Comparison of ENCODE assay signal across 8 mouse cellular contexts in genomic region chr11:88619468-88620157, GRCm38 (mm10).
DNase-seq lines count a peak whose midpoint lies in the region; ATAC-seq lines count a peak whose summit lies in the region.

No protein-coding gene starts in this region.

- H3K4me1 ChIP-seq in hindbrain, embryonic 15.5 days (replicated peaks): peaks cover 62% of the 10 kb centered on the region
- H3K4me1 ChIP-seq in stomach, embryonic 14.5 days (ENCODE audit: control insufficient read depth, insufficient read depth, low read length): peaks cover 45% of the 10 kb centered on the region

- no peaks in the 10 kb centered on the region for H3K36me3 ChIP-seq in hindbrain, embryonic 15.5 days
- no peaks in the 10 kb centered on the region for H3K36me3 ChIP-seq in stomach, embryonic 14.5 days (ENCODE audit: control insufficient read depth, insufficient read depth, low read length)

- WGBS in hindbrain, embryonic 15.5 days: 55% methylated on average over 9 of the region's 9 CpGs
- 60% methylated on average over 8 of the region's 9 CpGs for WGBS in stomach, embryonic 14.5 days

- H3K4me2 ChIP-seq in hindbrain, embryonic 15.5 days: no peak overlapping the region
- H3K4me2 ChIP-seq in stomach, embryonic 14.5 days (replicated peaks; ENCODE audit: low read depth, low read length): 0 out of 2 replicates have a peak overlapping the region, but pooled peaks have one; percentile 10

- no peak for DNase-seq in frontal cortex, postnatal 10 days (ENCODE audit: low spot score in 2 of 2)
- peak; percentile 23 for DNase-seq in spleen, adult 12 weeks (ENCODE audit: low spot score)
- DNase-seq in spleen, postnatal 4 days (ENCODE audit: low spot score in 2 of 2): no peak
- DNase-seq in layer of hippocampus, adult 18-20 months (ENCODE audit: low spot score in 2 of 2): no peak
- DNase-seq in yolk sac, embryonic 10.5 days (ENCODE audit: low spot score): no peak

- H3K27me3 ChIP-seq in hindbrain, embryonic 15.5 days: no peaks in the 10 kb centered on the region
- no peaks in the 10 kb centered on the region for H3K27me3 ChIP-seq in stomach, embryonic 14.5 days (ENCODE audit: control insufficient read depth, insufficient read depth, low read length)

- no peaks in the 10 kb centered on the region for H3K9me3 ChIP-seq in hindbrain, embryonic 15.5 days
- no peaks in the 10 kb centered on the region for H3K9me3 ChIP-seq in stomach, embryonic 14.5 days (ENCODE audit: control insufficient read depth, low read depth, low read length)

- no peak overlapping the region for H3K9ac ChIP-seq in hindbrain, embryonic 15.5 days
- no peak overlapping the region for H3K9ac ChIP-seq in stomach, embryonic 14.5 days (replicated peaks; ENCODE audit: low read depth, low read length)

- H3K4me3 ChIP-seq in hindbrain, embryonic 15.5 days: no peak overlapping the region
- no peak overlapping the region for H3K4me3 ChIP-seq in stomach, embryonic 14.5 days (ENCODE audit: low read depth, low read length)

- ATAC-seq in frontal cortex, adult (ENCODE audit: low TSS enrichment): 0 out of 2 replicates have a peak, but pooled peaks have one; percentile 15
- ATAC-seq in hindbrain, embryonic 15.5 days (ENCODE audit: low FRiP score, low read depth): no peak
- peak; percentile 25; the same call in 1 of the 2 replicates for ATAC-seq in stomach, embryonic 14.5 days (ENCODE audit: insufficient number of reproducible peaks, insufficient read depth, low FRiP score, low read depth)

- peak overlapping the region; percentile 32 for H3K27ac ChIP-seq in hindbrain, embryonic 15.5 days (replicated peaks)
- peak overlapping the region; percentile 48; the same call in 1 of the 2 replicates for H3K27ac ChIP-seq in stomach, embryonic 14.5 days (ENCODE audit: low read length)
